Mouse (Mus musculus): ENCODE data around the gene Thpo.

Gene Thpo

GRCm38 (mm10) chr16:20702522-20702893 lies 31.8 kb downstream of the Thpo start:
- peak; percentile 76 to 84 for DNase-seq

- DNase-seq = no peak
These were observed 32.4 kb downstream of the Thpo start for GRCm38 (mm10) chr16:20701729-20702521.

- no peak for DNase-seq
These were observed 33.0 kb downstream of the Thpo start for GRCm38 (mm10) chr16:20701316-20701715.

GRCm38 (mm10) chr16:20700036-20700435 lies 34.3 kb downstream of the Thpo start:
- DNase-seq = no peak

GRCm38 (mm10) chr16:20699266-20699665 lies 35.0 kb downstream of the Thpo start:
- no peak for DNase-seq

GRCm38 (mm10) chr16:20695622-20696323 lies 38.5 kb downstream of the Thpo start:
- peak; percentile 91 to 93 for DNase-seq

GRCm38 (mm10) chr16:20694781-20695180 lies 39.5 kb downstream of the Thpo start:
- peak; percentile 35 to 45 for DNase-seq

- peak; percentile 90 to 94 for DNase-seq
These were observed 41.1 kb downstream of the Thpo start, which contains the start of gene Fam131a for GRCm38 (mm10) chr16:20693111-20693701. TSS of gene Fam131a (plus strand) at chr16:20693241.

- DNase-seq = no peak
These were observed 41.9 kb downstream of the Thpo start for GRCm38 (mm10) chr16:20692241-20692965.

GRCm38 (mm10) chr16:20691617-20692016 lies 42.7 kb downstream of the Thpo start:
- DNase-seq = no peak

- no peak for DNase-seq
These were observed 43.5 kb downstream of the Thpo start for GRCm38 (mm10) chr16:20690774-20691173.

- peak; percentile 88 to 92 for DNase-seq
These were observed 56.2 kb downstream of the Thpo start for GRCm38 (mm10) chr16:20677974-20678675.

GRCm38 (mm10) chr16:20677380-20677779 lies 56.9 kb downstream of the Thpo start:
- no peak for DNase-seq

GRCm38 (mm10) chr16:20676702-20677101 lies 57.6 kb downstream of the Thpo start:
- DNase-seq = no peak

GRCm38 (mm10) chr16:20675213-20675612 lies 59.1 kb downstream of the Thpo start:
- no peak for DNase-seq
